Mouse (Mus musculus) kidney, postnatal 0 days (tissue): ENCODE data around the gene Afg1l. TPM values are rescaled to one million over a fixed set of nuclear protein-coding genes. Genes with fewer than 3 reads are reported as not detected.

Source experiments
- ATAC-seq: fragments of 200-750 bp; cut with Nextera tagmentation; replicated peaks from 2 replicates; pipeline ENCODE4 v1.8.0; 2017; ENCODE audit warnings: low read depth, moderate number of reproducible peaks, moderate TSS enrichment, moderate library complexity; ENCODE audit not compliant: low FRiP score
- DNase-seq: peaks from one replicate; pipeline ENCODE4 v3.0.0-alpha.2; 2016; ENCODE audit warnings: low spot score
- H3K27ac ChIP-seq: fragments of 300-500 bp; sonication (generic); 2 replicates; pipeline ENCODE4 v1.5.1; 2014; ENCODE audit warnings: mild to moderate bottlenecking
- H3K27me3 ChIP-seq: fragments of 300-500 bp; sonication (generic); 2 replicates; pipeline ENCODE4 v1.6.1; 2014; ENCODE audit warnings: low read length, mixed read lengths; ENCODE audit not compliant: insufficient read depth
- H3K36me3 ChIP-seq: fragments of 300-500 bp; sonication (generic); 2 replicates; pipeline ENCODE4 v1.6.1; 2014; ENCODE audit warnings: low read length, mixed read lengths; ENCODE audit not compliant: insufficient read depth
- H3K4me1 ChIP-seq: fragments of 300-500 bp; sonication (generic); replicated peaks from 2 replicates; pipeline ENCODE4 v1.6.1; 2014; ENCODE audit warnings: antibody characterized with exemption, low read length, mixed read lengths; ENCODE audit not compliant: insufficient read depth
- H3K4me2 ChIP-seq: fragments of 300-500 bp; sonication (generic); 2 replicates; pipeline ENCODE4 v1.6.1; 2014; ENCODE audit warnings: mild to moderate bottlenecking, low read length, moderate library complexity, mixed read lengths
- H3K4me3 ChIP-seq: fragments of 300-500 bp; sonication (generic); replicated peaks from 2 replicates; pipeline ENCODE4 v1.5.1; 2014; ENCODE audit warnings: low read depth, low read length
- H3K9ac ChIP-seq: fragments of 300-500 bp; sonication (generic); 2 replicates; pipeline ENCODE4 v1.6.1; 2014; ENCODE audit warnings: low read depth, low read length
- H3K9me3 ChIP-seq: fragments of 300-500 bp; sonication (generic); replicated peaks from 2 replicates; pipeline ENCODE4 v1.6.1; 2016; ENCODE audit warnings: low read length, inconsistent platforms, mixed read lengths
- CTCF ChIP-seq: IDR thresholded peaks from 2 replicates; pipeline ENCODE4 v1.5.1; 2016; ENCODE audit warnings: antibody characterized with exemption, low read depth, mild to moderate bottlenecking, moderate library complexity
- WGBS: fragments of 180-500 bp; shearing (Covaris S2); extraction: QIAGEN DNeasy Blood & Tissue Kit; methylation state at CpG from one replicate; pipeline ENCODE4 v1.1.7; 2014; 5-methylcytosine and 5-hydroxymethylcytosine counted together
- polyA plus RNA-seq: library from polyadenylated mRNA; unstranded; fragments of >200 nt; fragmentation: Nextera tagmentation; extraction: Ambion mirVana; gene quantifications from 2 replicates; pipeline ENCODE4 v1.2.1, GENCODE M21; 2015

Afg1l gene
- polyA plus RNA-seq, 1 experiment from 2014 or later: 8.3 TPM

DNA sequence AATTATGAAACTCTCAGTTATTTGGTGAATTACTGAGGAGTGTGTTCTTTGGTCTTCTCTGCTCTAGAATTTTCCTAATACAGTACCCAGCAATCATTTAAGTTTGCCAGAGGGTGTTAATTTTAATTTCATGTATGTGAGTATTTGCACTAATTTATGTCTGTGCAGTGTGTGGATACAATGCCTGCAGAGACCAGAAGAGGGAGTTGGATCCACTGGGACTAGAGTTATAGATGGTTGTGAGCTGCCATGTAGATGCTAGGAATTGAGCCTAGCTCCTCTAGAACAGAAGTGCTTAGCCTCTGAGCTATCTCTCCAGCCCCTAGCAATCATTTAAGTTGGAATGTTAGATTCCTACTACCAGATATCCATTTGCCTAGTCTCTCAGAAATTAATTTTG is 35.8 kb upstream of the Afg1l start:
- peak; percentile 33; the same call in 1 of the 2 replicates for TF ChIP-seq CTCF
- Histone ChIP-seq H3K27me3 (no peaks in the 10 kb centered on the region), H3K9ac (no peak overlapping the region), H3K4me2 (no peak overlapping the region), H3K4me3 (no peak overlapping the region), H3K27ac (no peak overlapping the region), H3K4me1 (no peaks in the 10 kb centered on the region), H3K36me3 (no peaks in the 10 kb centered on the region), H3K9me3 (no peaks in the 10 kb centered on the region)
- ATAC-seq: no peak
- DNase-seq: no peak

DNA sequence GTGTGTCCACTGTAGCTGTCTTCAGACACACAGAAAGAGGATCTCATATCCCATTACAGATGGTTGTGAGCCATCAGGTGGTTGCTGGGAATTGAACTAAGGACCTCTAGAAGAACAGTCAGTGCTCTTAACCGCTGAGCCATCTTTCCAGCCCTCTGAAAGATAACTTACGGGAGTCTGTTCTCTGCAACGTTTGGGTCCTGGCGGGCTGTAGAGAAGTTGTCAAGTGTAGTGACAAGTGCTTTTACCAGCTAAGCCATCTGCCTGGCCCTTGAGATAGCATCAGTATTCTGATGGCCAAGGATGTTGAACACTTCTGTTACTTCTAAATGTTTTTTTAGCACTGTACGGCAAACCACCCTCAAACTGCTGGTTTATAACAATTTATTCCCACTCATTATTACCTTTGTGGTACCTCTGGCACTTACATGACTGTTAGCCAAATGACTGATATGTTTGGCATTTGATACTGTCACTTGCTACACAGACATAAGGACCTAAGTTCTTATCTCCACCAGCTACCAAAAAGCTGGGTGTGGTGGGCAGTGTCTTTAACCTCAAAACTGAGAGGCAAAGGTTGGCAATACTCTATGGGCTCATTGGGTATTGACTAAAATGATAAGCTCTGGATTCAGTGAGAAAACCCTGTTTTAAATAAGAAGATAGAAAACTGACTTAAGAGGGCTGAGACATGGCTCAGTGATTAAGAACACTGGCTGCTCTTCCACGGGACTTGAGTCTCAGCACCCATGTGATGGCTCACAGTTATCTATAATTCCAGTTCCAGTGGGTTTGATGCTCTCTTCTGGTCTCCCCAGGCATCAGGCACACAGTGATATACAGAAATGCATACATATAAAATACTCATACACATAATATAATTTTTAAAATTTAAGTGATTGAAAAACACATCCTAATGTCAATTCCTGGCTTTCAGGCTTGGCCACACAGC is 33.1 kb upstream of the Afg1l start:
- Histone ChIP-seq H3K36me3 (peaks cover 6% of the 10 kb centered on the region; the same call in 1 of the 2 replicates), H3K4me3 (no peak overlapping the region), H3K27ac (no peak overlapping the region), H3K9me3 (no peaks in the 10 kb centered on the region), H3K9ac (no peak overlapping the region), H3K27me3 (no peaks in the 10 kb centered on the region), H3K4me1 (no peaks in the 10 kb centered on the region), H3K4me2 (no peak overlapping the region)
- WGBS: 82% methylated on average over 6 of the region's 6 CpGs
- no peak for ATAC-seq
- no peak for DNase-seq
- no peak for TF ChIP-seq CTCF

DNA sequence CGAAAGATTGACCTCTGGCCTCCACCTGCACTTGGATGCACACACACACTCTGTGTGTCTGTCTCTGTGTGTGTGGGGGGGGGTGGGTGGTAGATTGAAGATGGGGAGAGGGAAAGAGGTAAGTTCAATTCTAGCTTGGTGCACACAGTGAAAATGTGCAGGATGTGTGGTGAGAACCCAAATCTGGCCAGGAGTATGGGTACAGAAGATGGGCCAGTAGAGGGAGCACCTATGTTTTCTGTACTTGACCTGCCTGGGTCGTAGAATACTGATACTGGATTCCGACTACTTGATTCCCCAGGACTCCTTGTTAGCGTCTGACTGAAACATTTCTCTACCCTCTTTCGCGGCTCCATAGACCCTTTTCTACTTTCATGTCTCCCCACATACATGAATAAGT is 31.8 kb upstream of the Afg1l start:
- DNase-seq: no peak
- H3K4me3 ChIP-seq: no peak overlapping the region
- ATAC-seq: no peak
- no peaks in the 10 kb centered on the region for H3K9me3 ChIP-seq
- H3K27me3 ChIP-seq: no peaks in the 10 kb centered on the region
- peaks cover 6% of the 10 kb centered on the region; the same call in 1 of the 2 replicates for H3K36me3 ChIP-seq
- no peak overlapping the region for H3K27ac ChIP-seq
- H3K4me1 ChIP-seq: 0 out of 2 replicates have a peak, but pooled peaks cover 3% of the 10 kb centered on the region
- peak; percentile 19; the same call in 1 of the 2 replicates for TF ChIP-seq CTCF
- no peak overlapping the region for H3K4me2 ChIP-seq
- no peak overlapping the region for H3K9ac ChIP-seq
- WGBS: 94% methylated on average over 6 of the region's 6 CpGs

DNA sequence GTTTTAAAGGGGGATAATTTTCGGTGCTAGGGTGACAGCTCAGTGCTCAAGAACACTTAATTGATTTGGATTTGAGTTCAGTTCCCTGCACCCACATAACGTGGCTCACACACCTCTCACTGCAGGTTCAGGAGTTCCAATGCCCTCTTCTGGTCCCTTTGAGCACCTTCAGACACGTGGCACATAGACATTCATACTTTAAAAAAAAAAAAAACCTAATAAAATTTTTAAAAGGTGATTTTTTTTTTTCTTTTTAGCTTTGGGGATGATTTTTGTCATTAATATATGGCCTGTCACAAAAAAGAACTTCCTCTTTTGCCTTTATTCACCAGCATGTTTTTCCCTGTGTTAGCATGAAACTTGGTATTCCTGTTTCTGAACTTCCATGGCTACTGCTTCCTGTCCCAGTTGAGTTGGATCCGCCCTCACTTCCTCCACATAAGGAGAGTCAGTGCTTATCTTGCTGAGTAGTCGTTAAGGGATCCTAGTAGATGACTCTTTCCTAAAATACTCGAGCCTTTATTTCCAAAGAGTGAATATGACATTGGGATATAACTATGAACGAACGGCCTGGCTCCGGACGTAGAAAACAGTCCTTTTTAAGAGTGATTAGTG is 25.8 kb upstream of the Afg1l start:
- Histone ChIP-seq H3K4me3 (no peak overlapping the region), H3K36me3 (peaks cover 6% of the 10 kb centered on the region; the same call in 1 of the 2 replicates), H3K27ac (no peak overlapping the region), H3K9me3 (no peaks in the 10 kb centered on the region), H3K27me3 (no peaks in the 10 kb centered on the region), H3K9ac (no peak overlapping the region), H3K4me2 (no peak overlapping the region), H3K4me1 (0 out of 2 replicates have a peak, but pooled peaks cover 3% of the 10 kb centered on the region)
- WGBS: 81% methylated on average over 10 of the region's 10 CpGs
- ATAC-seq: no peak
- no peak for TF ChIP-seq CTCF
- no peak for DNase-seq

DNA sequence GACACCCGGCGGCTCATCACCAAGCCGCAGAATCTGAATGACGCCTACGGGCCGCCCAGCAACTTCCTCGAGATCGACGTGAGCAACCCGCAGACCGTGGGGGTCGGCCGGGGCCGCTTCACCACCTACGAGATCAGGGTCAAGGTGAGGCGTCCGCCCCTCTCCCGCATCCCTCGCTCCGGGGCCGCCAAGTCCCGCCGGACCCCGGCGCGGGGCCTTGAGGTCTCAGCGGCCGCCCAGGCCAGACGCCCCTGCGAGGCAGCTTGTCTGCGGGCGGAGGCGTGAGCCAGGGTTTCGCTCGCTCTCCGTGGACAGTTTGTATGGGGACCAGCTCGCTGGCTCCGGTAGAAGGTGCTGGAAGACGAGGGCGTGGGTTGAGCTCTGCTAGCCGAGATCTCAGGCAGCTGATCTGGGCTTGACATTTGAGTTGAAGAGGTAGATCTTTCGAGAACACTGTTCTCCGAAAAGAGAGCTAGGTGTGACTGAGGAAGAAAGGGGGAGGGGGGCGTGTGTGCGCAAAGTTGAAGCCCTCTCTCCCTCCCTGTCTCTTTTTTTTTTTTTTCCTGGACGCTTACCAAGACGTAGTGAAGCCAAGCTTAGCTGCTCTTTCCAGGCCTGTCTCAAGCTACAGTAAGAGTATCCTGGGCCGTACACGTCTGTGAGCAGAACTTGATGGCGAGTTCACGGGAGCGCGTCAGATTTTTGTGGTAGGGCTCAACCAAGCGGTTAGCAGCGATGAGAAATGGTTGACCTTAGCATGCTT is 24.2 kb upstream of the Afg1l start:
- Histone ChIP-seq H3K36me3 (no peaks in the 10 kb centered on the region), H3K27ac (peak overlapping the region; percentile 98), H3K9me3 (no peaks in the 10 kb centered on the region), H3K9ac (peak overlapping the region; percentile 92), H3K4me2 (peak overlapping the region; percentile 60), H3K4me1 (0 out of 2 replicates have a peak, but pooled peaks cover 3% of the 10 kb centered on the region), H3K4me3 (peak overlapping the region; percentile 94), H3K27me3 (no peaks in the 10 kb centered on the region)
- no peak for TF ChIP-seq CTCF
- WGBS: 0% methylated on average over 55 of the region's 55 CpGs
- ATAC-seq (peak; percentile 35), DNase-seq (peak; percentile 80)

DNA sequence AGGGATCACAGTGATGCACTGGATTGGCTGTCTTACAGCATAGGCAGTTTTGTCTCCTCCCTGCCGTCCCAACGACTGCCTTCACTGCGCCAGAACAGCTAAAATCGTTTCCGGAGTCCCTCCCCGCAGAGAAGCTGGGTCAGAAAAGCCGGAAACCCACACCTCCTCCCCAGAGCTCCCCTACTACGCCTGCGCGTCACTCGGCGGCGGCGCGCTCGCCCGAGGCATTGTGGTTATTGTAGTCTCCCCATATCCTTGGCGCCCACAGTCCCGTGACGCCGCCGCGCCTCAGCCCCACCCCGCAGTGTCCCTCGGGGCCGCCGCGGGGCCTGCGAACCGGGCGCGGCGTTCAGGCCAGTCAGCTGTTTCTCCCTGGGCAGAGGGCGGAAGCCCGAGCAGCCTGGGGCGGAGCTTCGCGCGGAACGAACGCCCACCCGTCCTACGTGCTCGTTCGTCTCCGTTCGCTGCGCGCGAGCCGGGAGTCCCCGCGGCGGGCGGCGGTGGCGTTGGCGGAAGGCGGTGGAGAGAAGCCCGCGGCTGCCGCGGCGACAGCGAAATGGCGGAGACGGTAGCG is 23.5 kb upstream of the Afg1l start, which contains the start of gene Snx3:
Snx3 (plus strand) TSS at position 256 of the 574 bp plus-strand sequence.
- peak within 1 kb of the TSS; percentile 92 for H3K9ac ChIP-seq

More for the DNA sequence above, 23.5 kb upstream of the Afg1l start, which contains the start of gene Snx3:
- DNase-seq: peak; percentile 99
- TF ChIP-seq CTCF: no peak
- ATAC-seq: peak; percentile 98
- Histone ChIP-seq H3K9me3 (no peaks in the 10 kb centered on the region), H3K4me1 (0 out of 2 replicates have a peak, but pooled peaks cover 3% of the 10 kb centered on the region), H3K4me3 (peak within 1 kb of the TSS; percentile 94), H3K27ac (peak within 1 kb of the TSS; percentile 98), H3K36me3 (no peaks in the 10 kb centered on the region), H3K27me3 (no peaks in the 10 kb centered on the region), H3K4me2 (peak within 1 kb of the TSS; percentile 60)
- WGBS: under 1% methylated on average over 68 of the region's 68 CpGs
